Mouse (Mus musculus): ENCODE results near the gene Zfp239. TPM values are rescaled to one million over a fixed set of nuclear protein-coding genes. Genes with fewer than 3 reads are reported as not detected.
A peak's percentile ranks its signal among the peaks of the same experiment; 100 is the strongest.

Zfp239 gene
- total RNA-seq, 2 experiments from 2014 or later, result 0.23 to 0.37 TPM

DNA sequence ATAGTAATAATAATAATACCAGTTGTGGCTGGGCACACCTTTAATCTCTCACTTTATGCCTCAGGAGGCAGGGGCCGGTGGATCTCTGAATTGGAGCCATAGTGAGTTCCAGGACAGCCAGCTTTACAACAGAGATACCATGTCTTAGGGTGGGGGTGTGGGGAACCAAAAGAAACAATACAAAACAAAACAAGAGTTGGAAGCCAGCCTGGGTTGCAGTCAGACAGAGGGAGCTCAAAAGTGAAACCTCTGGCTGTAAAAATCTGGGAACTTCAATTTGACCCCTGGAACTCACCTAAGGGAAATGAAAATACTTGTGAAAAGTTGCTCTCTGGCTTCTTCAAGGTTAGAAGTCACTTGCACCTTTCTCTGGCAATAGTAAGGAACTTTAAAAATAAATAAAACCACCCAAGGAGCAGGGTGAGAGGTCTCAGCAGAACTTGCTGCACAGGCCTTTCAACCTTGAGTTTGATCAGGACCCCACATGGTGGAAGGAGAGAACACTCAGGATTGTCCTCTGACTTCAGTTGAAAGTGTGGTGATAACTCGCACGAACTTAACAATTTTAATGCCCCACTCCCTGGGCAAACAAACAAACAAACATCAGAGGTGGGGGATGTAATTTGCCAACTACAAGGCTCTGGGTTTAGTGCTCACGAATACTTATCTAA, 43.5 kb downstream of the Zfp239 start:
- intact Hi-C loops (cut with DNase I), result no loop called here

DNA sequence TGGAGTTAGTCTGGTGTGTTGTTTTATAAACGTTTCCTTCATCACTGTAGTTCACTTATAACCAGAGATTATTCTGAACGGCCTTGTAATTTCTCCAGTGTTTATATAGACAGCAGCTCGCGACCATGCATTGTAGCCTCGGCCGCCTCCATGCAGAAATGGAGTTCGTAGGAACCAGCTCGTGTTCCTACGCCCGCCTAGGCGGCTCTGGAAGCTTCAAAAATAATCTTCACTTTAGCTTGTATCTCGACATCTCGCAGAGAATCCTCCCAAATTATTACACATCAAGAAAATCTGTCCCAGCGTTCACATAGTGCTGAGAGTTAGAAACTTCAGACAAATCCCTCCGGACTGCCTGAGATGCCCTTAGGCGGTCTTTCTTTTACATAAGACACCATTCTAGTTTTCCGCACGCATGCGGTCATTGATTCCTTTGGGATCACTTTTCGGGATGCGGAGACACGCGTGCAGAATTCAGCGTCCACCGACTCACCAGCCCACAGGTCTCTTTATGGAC, 44.2 kb downstream of the Zfp239 start:
- peak in 1 of 2 experiments; percentile 67 for DNase-seq
- intact Hi-C loops (cut with DNase I), result no loop called here

More for the DNA sequence above, 43.5 kb downstream of the Zfp239 start:
- DNase-seq, result no peak

DNA sequence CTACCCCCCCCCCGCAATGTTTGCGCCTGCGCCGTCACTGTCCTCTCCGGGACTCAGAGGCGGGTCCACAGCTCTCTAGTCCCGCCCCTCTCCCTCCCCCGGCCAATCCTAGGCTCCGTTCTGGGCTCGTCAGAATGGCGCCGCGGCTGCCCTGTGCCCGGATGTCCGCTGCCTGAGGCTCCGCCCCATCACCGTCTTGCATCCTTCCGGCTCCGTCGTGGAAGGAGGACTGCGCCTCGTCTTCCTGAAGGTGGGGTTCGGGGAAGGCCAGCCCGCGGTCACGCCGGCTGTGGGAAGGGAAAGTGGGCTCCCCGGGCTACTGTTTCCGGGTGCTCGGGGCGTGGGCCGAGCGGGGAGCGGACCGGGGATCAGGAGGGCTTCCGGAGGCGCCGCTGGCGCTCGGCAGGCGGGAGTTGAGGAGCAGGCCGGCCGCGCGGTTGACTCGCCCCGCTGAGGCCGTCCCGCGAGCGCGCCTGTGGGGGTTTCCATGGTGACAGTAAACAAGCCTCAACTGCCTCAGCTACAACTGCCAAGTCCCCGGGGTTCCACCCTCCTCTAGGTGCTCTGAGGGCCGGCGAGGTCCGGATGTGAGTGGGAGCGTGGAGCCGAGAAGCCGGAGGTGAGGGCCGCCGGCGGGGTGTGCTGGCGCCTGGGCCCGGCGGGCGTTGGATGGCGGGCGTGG, 44.8 kb downstream of the Zfp239 start:
- intact Hi-C loops (cut with DNase I), result no loop called here
- peak; percentile 93 to 96 for DNase-seq

DNA sequence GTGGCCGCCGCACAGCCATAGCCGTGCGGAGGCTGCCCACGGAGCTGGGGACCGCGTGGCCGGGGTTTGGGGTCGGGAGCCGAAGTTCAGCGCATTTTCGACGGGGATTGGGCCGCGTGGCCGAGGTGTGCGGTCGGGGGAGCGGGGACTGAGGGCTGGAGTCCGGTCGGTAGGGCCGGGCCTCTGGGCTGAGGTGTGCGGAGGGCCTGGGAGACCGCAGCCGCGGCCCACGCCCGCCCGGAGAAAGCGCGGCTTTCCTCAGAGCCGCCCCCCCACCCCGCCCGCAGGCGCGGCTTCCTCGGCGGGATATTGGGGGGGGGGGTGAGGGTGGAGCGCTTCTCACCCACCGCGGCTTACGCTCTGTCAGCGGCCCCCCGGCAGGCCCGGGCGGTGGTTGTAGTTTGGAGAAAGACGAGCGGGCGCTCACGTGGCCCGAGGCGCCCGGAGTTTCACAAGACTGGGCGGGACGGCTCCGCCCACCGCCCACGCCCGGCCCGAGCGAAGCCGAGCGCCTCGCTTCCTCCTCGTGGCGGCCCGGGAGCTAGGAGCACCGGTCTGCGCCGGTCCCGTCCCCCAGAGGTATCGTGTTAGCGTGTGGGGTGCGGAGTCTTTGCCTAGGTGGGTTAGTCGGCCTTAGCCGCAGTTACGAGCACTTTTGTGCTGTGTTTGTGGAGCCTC, 45.5 kb downstream of the Zfp239 start:
- DNase-seq, result peak; percentile 73 to 84
- intact Hi-C loops (cut with DNase I), result no loop called here

DNA sequence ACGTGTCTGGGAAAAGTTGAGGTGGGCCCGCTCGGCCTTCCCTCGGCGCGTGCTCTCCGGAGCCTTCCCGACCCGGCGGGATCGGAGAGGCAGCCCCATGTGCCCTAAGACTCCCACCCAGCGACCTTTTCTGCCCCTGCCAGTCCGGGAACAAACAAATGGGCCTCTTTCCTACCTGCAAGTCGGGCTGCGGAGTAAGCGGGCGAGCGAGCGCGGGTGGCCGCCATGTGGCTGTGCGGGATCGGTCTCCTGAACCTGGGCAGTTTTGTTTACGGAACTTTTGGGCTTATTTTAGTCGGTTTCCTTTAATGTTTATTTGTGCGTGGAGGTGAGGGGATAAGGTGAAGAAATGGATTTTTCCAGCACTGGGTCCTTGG, 46.1 kb downstream of the Zfp239 start:
- DNase-seq, result peak in 1 of 2 experiments; percentile 11
- intact Hi-C loops (cut with DNase I), result no loop called here

DNA sequence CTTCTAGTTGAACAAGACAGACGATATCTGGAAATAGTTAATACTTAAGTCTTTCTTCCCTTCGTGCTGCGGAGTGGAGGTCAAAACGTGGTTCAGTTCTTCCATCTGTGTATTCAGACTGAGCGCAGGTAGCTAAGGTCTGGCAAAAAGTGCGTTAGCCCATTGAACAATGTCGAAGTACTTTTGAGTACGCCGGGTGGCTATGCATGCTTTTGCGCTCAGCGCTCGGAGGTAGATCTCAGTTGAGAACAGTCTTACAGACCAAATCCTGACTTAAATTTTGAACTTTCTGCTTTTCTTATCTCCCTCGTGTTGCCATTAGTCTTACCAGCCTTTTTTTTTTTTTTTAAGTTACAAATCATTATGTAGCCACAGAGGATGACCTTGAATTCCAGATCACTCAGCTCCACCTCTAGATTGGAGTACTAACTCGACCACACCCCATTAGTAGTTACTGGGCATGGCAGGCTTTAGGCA, 46.6 kb downstream of the Zfp239 start:
- intact Hi-C loops (cut with DNase I), result no loop called here
- no peak for DNase-seq

DNA sequence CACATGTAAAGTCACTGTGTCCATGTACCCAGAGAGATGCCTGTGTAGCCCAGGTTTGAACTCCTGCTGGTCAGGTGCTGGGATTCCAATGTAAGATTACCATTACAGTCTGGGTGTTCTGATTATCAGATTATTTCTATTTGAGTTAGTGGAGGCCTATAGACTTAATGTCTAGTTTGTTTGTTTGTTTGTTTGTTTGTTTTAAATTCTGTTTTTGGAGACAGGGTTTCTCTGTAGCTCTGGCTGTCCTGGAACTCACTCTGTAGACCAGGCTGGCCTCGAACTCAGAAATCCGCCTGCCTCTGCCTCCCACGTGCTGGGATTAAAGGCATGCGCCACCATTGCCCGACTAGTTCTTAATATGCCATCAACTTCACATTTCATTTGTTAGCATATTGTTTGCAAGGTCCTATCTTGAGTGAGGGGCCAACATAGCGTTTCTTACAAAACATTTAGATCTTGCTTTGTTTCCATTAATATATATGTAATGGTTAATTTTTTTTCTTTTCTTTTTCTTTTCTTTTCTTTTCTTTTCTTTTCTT, 48.3 kb downstream of the Zfp239 start:
- DNase-seq, result no peak
- intact Hi-C loops (cut with DNase I), result no loop called here

DNA sequence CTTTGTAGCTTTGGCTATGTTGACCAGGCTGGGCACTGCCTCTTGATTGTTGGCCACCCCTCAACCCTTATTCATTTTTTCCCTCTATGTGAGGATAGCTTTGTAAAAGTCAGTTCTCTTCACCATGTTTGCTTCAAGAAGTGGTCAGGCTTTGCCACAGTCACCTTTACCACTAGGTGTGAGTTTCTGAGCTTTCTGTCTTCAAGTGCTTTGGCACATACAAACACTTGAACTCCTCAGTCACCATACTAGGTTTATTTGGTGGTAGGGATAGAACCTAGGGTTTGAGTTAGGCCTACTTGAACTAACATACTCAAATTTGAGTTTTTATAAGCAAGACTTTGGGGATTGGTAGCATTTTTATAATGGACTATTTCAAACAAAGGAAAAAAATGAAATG, 52.6 kb downstream of the Zfp239 start:
- DNase-seq, result no peak
- intact Hi-C loops (cut with DNase I), result no loop called here

DNA sequence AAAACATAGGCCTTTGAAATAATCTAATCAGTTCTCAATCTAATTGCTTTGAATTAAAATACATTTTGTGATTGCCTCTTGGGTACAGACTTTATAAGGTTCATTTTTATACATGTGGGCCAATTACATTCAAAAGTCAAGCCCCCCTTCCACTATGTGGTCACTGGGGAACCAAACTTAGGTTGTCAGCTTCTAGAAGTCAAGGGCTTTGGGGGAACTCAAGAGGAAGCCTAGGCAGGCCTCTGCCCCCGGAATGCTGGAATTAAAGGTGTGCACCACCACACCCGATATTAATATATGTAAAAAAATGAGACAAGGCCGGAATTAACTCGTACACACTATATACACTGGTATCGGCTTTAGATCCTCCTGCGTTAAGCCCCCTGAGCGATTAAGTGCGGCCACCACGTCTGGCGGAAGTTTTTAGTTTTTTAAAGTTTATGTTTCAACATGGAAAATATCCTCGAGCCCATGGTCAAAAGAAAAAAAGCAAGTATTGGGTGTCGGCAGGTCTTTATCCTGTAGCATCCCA, 54.4 kb downstream of the Zfp239 start:
- intact Hi-C loops (cut with DNase I), result loop anchor here (5.0 kb wide), 2 partner anchors 39 to 74 kb away; partner anchors contain the start of gene Zfp637
- no peak for DNase-seq

DNA sequence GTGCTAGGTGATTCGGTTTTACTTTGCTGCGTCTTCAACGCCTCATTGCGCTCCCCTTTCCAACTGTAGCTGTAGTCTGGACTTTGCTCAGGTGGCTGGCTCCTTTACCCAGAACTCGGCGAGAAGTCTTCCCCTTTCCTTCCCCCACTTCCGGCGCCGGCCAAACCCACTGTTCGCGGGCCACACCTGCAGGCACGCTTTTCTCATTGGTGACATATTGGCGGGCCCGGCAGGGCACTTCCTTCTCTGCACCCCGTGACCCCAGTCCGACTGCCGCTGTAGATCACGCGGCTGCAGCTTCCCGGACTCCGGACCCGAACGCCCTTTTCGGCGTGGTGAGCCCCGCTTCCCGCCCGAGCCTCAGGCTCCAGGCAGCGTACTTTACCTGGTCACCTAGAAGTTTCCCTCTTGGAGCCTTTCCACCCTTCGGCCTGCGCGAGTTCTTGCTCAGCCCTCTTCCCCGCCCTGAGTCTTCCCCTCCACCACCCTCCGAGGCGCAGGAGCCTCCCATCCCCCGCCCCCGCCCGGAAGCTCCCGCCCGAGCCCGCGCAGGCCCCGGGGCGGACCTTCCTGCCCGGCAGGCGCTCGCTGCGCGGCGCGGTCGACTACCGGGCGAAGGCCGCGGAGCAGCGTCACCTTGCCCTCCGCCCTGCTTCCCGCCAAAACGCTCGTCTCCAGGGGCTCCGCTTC, 55.0 kb downstream of the Zfp239 start:
- peak; percentile 61 to 86 for DNase-seq
- intact Hi-C loops (cut with DNase I), result loop anchor here (5.0 kb wide), 2 partner anchors 40 to 75 kb away; partner anchors contain the start of gene Zfp637

DNA sequence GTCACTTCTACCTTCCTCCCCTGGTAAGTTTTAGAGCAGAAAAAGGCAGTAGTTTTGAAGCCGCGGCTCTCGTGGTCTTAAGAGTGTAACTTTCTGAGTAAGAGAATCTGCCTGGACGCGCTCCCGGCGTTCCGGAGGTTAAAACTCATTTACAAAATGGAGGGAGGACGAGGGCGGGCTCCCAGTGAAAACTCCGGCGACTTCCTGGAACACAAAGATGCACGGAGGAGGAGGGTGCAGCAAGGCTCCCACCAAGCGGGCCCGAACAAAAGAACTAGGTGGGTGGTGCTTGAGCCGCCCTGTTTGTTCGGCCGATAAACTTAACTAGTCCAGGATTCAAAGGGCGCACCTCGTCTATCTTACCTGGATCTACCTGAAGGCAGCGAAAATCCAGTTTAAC, 55.7 kb downstream of the Zfp239 start:
- DNase-seq, result peak; percentile 29 to 30
- intact Hi-C loops (cut with DNase I), result loop anchor here (5.0 kb wide), 2 partner anchors 40 to 75 kb away; partner anchors contain the start of gene Zfp637

DNA sequence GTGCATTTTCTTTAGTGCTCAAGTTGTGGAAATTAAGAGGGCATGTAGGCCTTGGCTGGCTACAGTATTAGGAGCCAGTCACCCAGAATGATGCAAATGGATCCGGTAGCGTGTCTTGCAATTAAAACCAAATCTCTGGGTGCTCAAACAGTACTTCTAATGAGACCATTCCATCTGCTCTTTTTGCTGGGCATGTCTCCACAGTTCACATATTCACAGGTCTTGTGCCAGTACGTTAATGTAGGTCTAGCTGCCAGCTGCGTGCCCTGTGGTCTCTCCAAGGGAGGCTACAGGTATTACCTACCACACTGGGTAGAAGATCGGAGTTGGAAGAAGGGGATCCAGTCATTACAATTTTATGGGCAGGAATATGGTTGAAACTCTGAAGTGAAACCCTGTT, 56.1 kb downstream of the Zfp239 start:
- no peak for DNase-seq
- intact Hi-C loops (cut with DNase I), result loop anchor here (5.0 kb wide), 2 partner anchors 41 to 76 kb away; partner anchors contain the start of gene Zfp637

DNA sequence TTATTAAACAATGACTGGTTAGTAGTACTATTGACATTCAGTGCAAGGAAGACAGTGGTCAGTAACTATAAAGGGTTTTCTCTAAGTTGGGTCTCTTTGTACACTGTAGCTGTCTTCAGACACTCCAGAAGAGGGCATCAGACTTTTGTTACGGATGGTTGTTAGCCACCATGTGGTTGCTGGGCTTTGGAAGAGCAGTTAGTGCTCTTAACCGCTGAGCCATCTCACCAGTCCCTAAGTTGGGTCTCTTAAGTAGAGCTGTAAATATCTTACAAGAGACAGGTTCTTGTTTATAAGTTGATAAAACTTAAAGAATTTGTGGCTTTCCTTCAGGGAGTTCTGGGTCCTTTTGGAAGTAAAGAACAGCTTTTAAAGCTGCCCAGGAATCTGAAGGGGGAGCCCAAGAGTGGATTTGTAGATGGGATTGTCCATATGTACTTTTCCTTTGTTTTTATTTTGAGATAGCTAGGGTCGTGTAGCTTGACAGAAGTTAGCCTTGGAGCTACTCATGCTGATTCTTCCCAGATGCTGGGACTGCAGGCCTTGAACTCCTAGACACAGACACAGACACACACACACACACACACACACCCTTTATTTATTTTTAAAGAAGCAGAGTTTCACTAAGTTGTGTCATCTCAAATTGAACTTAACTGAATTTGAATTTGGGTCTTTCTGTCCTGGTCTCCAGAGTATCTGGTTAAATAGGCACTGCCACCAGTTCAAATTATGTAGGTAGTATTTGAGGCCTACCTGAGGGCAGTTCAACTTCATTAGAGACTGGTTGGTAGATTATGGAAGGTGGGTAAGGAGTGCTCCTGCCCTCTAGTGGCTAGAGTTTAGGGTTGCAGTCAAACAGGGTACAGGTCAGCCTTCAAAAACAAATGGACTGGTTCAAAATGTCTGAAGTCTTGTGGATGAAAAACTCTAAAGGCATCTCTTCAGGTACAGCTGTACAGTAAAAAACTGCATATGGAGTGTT, 59.0 kb downstream of the Zfp239 start:
- no peak for DNase-seq
- intact Hi-C loops (cut with DNase I), result loop anchor here (5.0 kb wide), 1 partner anchor 64 kb away; no protein-coding TSS in a partner anchor

DNA sequence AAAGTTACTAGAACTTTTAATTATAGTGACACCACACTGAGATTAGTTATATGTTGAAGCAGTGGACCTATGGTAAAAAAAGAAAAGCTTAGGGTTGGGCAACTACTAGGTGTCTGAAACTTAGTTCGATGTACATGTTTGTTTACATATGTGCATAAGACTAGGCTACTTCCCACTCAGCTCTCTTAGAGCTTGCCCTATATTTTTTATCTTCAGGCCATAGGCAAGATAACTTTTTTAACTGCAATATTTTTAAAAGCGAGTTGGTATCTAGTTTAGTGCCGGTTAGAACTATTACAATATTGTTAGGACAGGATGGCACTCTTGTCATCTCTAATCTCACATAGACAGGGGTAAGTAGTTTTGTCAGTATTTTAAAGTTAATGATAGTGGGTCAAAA, 60.1 kb downstream of the Zfp239 start:
- intact Hi-C loops (cut with DNase I), result loop anchor here (5.0 kb wide), 1 partner anchor 65 kb away; no protein-coding TSS in a partner anchor
- DNase-seq, result no peak
